ENCODE assay signal across 24 mouse cellular contexts in genomic region chr7:19222875-19223274, GRCm38 (mm10). TPM values are rescaled to one million over a fixed set of nuclear protein-coding genes. Genes with fewer than 3 reads are reported as not detected.
DNase-seq lines count a peak whose midpoint lies in the region; TF ChIP-seq lines count a peak whose summit lies in the region.
"Had no signal": no experiment of that assay in that cellular context is flagged by ENCODE, and none has a peak within 500 bp of the region (broad histone marks: within the 10 kb centered on the region; RNA-seq: fewer than 3 reads in every experiment).

No protein-coding gene starts in this region.

- TF ChIP-seq POLR2A in ES-Bruce4 (IDR thresholded peaks at IDR 0.05; ENCODE audit: insufficient read depth, low read length) (no peak), myocyte (IDR thresholded peaks at IDR 0.05; ENCODE audit: insufficient read length, low read depth) (no peak)

- no peak overlapping the region for H3K9ac ChIP-seq in ES-Bruce4 (ENCODE audit: low read depth, poor library complexity, severe bottlenecking)

- H3K79me2 ChIP-seq in myocyte (ENCODE audit: control insufficient read depth, insufficient read depth): no peaks in the 10 kb centered on the region

- TF ChIP-seq CTCF in E14TG2a.4 (conservative IDR thresholded peaks at IDR 0.05; ENCODE audit: low read length): no peak
- TF ChIP-seq CTCF in ES-Bruce4 (IDR thresholded peaks at IDR 0.05; ENCODE audit: low read depth, low read length): no peak

- H3K4me1 ChIP-seq in E14TG2a.4 (replicated peaks; ENCODE audit: low read depth, low read length): peaks cover 66% of the 10 kb centered on the region
- no peaks in the 10 kb centered on the region for H3K4me1 ChIP-seq in ES-Bruce4 (ENCODE audit: control insufficient read depth, insufficient read depth, low read length)

- no peak for TF ChIP-seq EP300 in ES-Bruce4 (IDR thresholded peaks at IDR 0.05; ENCODE audit: insufficient read depth, low read depth, low read length)

- no peak overlapping the region for H3K27ac ChIP-seq in ES-Bruce4 (ENCODE audit: insufficient read depth, low read length)

- H3K4me3 ChIP-seq in E14TG2a.4 (replicated peaks; ENCODE audit: low read length) (peak overlapping the region; percentile 64), ES-Bruce4 (ENCODE audit: low read depth, low read length) (peak overlapping the region; percentile 21; the same call in 1 of the 2 replicates), myocyte (no peak overlapping the region)

- H3K4me2 ChIP-seq in myocyte (ENCODE audit: low read depth): no peak overlapping the region

- H3K9me3 ChIP-seq in E14TG2a.4 (ENCODE audit: low read length) (peaks cover 7% of the 10 kb centered on the region; the same call in 1 of the 2 replicates), ES-Bruce4 (replicated peaks; ENCODE audit: control insufficient read depth, insufficient read depth, low read length, poor library complexity, severe bottlenecking) (no peaks in the 10 kb centered on the region)
- H3K9me3 ChIP-seq: G1E had no signal

- H3ac ChIP-seq in myocyte (ENCODE audit: control insufficient read depth, insufficient read length): no peak overlapping the region

- DNase-seq in heart, adult 11 months: peak; percentile 89
- no peak for DNase-seq in heart, adult 8-10 months (ENCODE audit: low spot score)
- no peak for DNase-seq in layer of hippocampus, adult 8-10 months (ENCODE audit: low spot score in 2 of 2)
- no peak for DNase-seq in embryo, embryonic 10 days (ENCODE audit: low spot score)
- DNase-seq in urinary bladder, adult 2 months (ENCODE audit: low spot score): no peak
- DNase-seq: adrenal gland, adult 2 months; adrenal gland, adult 8-10 months; adrenal gland, postnatal 10 days; adrenal gland, postnatal 14 days; adrenal gland, postnatal 25 days; adrenal gland, postnatal 36 days; B cell, adult 2 months; cerebellum, adult 11 months; cerebellum, adult 11-12 months; cerebellum, adult 18-20 months; cerebellum, adult 2 months had no signal

- peaks cover 38% of the 10 kb centered on the region for H3K36me3 ChIP-seq in E14TG2a.4 (ENCODE audit: insufficient read depth, low read length)
- H3K36me3 ChIP-seq in ES-Bruce4 (ENCODE audit: control insufficient read depth, insufficient read depth, low read length, poor library complexity, severe bottlenecking): no peaks in the 10 kb centered on the region
- no peaks in the 10 kb centered on the region for H3K36me3 ChIP-seq in myocyte (ENCODE audit: control insufficient read depth, insufficient read depth)

- no peaks in the 10 kb centered on the region for H3K27me3 ChIP-seq in E14TG2a.4 (ENCODE audit: insufficient read depth, low read length)
- no peaks in the 10 kb centered on the region for H3K27me3 ChIP-seq in ES-Bruce4 (ENCODE audit: control insufficient read depth, insufficient read depth, low read length, poor library complexity, severe bottlenecking)
- peaks cover 8% of the 10 kb centered on the region for H3K27me3 ChIP-seq in myocyte (ENCODE audit: control insufficient read depth, insufficient read depth, insufficient read length)
- H3K27me3 ChIP-seq: CH12.LX, Patski had no signal

TF ChIP-seq in myocyte, 11 proteins besides CTCF, POLR2A, EP300 and RAD21:
- TF ChIP-seq MAX (IDR thresholded peaks at IDR 0.05; ENCODE audit: low read depth) (no peak), POLR2AphosphoS2 (IDR thresholded peaks at IDR 0.05; ENCODE audit: insufficient read length, low read depth) (peak; percentile 64), REST (IDR thresholded peaks at IDR 0.05; ENCODE audit: insufficient read depth, insufficient read length) (no peak), CEBPB (IDR thresholded peaks at IDR 0.05; ENCODE audit: insufficient read depth, poor library complexity, severe bottlenecking) (no peak)

RNA-seq across cellular contexts. Expression of gene Opa3, which starts 5.3 kb away (rescaled TPM):
- total RNA-seq in heart, adult 8-10 months (2022): 10 to 100 TPM; 61.4 to 77.3 (median 68.1) TPM
- polyA plus RNA-seq in ES-Bruce4 (2011; ENCODE audit: insufficient read depth, insufficient read length, low read depth, missing spikeins) (22.3 and 24.8 TPM in 2 replicates), myocyte (2012; fragmentation: generic; extraction: Trizol) (29.8 TPM)
- total RNA-seq in layer of hippocampus, adult 8-10 months (2022): 10 to 100 TPM; 33.8 to 45.7 (median 40.7) TPM
- 18.1 and 19.4 TPM in 2 replicates for polyA plus RNA-seq in urinary bladder, adult 2 months (2012; rRNA removed)

RNA-seq across cellular contexts. Expression of gene Gpr4, which starts 10.5 kb away (rescaled TPM):
- total RNA-seq in heart, adult 8-10 months (2022): 1 to 10 TPM; 3.3 to 8.5 (median 7.4) TPM
- polyA plus RNA-seq in ES-Bruce4 (2011; ENCODE audit: insufficient read depth, insufficient read length, low read depth, missing spikeins) (3.3 and 5.1 TPM in 2 replicates), myocyte (2012; fragmentation: generic; extraction: Trizol) (0.10 TPM)
- 1 to 10 TPM; 1.3 to 2.7 (median 1.8) TPM for total RNA-seq in layer of hippocampus, adult 8-10 months (2022)
- 13.5 and 14.3 TPM in 2 replicates for polyA plus RNA-seq in urinary bladder, adult 2 months (2012; rRNA removed)

RNA-seq across cellular contexts. Expression of gene Eml2, which starts 46.7 kb away (rescaled TPM):
- total RNA-seq in heart, adult 8-10 months (2022): 10 to 100 TPM; 32.0 to 45.7 (median 35.7) TPM
- polyA plus RNA-seq in ES-Bruce4 (2011; ENCODE audit: insufficient read depth, insufficient read length, low read depth, missing spikeins) (63.3 and 64.4 TPM in 2 replicates), myocyte (2012; fragmentation: generic; extraction: Trizol) (47.7 TPM)
- 100 to 1,000 TPM; 156 to 198 (median 171) TPM for total RNA-seq in layer of hippocampus, adult 8-10 months (2022)
- 58.3 and 61.8 TPM in 2 replicates for polyA plus RNA-seq in urinary bladder, adult 2 months (2012; rRNA removed)

RNA-seq across cellular contexts. Expression of gene Vasp, which starts 48.7 kb away (rescaled TPM):
- total RNA-seq in heart, adult 8-10 months (2022): 10 to 100 TPM; 18.0 to 27.2 (median 24.3) TPM
- polyA plus RNA-seq in ES-Bruce4 (2011; ENCODE audit: insufficient read depth, insufficient read length, low read depth, missing spikeins): 75.7 and 90.0 TPM in 2 replicates
- 189 TPM for polyA plus RNA-seq in myocyte (2012; fragmentation: generic; extraction: Trizol)
- 10 to 100 TPM; 17.4 to 26.8 (median 19.5) TPM for total RNA-seq in layer of hippocampus, adult 8-10 months (2022)
- 133 and 146 TPM in 2 replicates for polyA plus RNA-seq in urinary bladder, adult 2 months (2012; rRNA removed)

RNA-seq across cellular contexts. Expression of gene Gipr, which starts 56.9 kb away (rescaled TPM):
- under 1 TPM; 0.09 to 0.29 (median 0.26) TPM for total RNA-seq in heart, adult 8-10 months (2022)
- polyA plus RNA-seq in ES-Bruce4 (2011; ENCODE audit: insufficient read depth, insufficient read length, low read depth, missing spikeins): 1.9 and 3.5 TPM in 2 replicates
- polyA plus RNA-seq in myocyte (2012; fragmentation: generic; extraction: Trizol): 0.48 TPM
- 1 to 10 TPM; 1.0 to 1.5 (median 1.2) TPM for total RNA-seq in layer of hippocampus, adult 8-10 months (2022)
- polyA plus RNA-seq in urinary bladder, adult 2 months (2012; rRNA removed): 0.09 and 0.28 TPM in 2 replicates
- polyA plus RNA-seq: activated CD4-positive, CD25-positive, alpha-beta regulatory T cell, adult 4 months; CD4-positive, CD25-positive, alpha-beta regulatory T cell, adult 4 months had no signal
